Mouse (Mus musculus) cerebellum, postnatal 25 days (tissue): Measurements from ENCODE around the gene Psmd6.

ENCODE experiments used
- DNase-seq, 2 experiments: peaks; one replicate each; pipeline ENCODE4 v3.0.0; 2021; ENCODE audit warnings: mixed read lengths in 2 of 2

Psmd6 gene

DNA sequence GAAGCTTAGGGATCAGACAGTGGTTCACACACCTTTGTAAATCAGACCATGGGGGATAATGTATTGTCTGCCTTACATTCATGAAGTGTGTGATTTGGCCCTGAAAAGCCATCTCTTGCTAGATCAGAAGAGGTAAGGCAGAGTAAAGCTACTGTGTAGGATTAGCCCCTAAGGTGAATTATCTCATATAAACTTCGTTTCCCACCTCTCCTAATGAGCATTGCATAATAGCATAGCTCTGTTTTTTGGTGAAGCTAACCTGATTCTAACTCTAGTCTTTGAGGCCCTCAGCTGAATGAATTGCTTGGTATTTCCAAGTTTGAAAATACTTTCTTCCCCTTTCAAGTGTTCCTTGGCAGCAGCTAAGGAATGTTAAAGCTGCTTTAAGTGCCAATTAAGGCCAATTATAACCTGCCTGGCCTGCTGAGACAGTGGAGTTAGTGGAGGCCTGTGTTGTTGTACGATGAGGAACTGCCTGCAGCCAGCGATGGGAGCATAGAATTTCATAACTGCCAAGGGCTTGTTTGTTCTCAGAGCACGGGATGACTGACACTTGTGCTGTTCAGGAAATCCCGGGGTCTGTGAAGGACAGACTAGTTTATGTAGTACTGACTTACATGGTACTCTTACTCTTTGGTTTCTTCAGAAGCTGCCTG is 56.2 kb downstream of the Psmd6 start:
- no peak for DNase-seq

GRCm38 (mm10) chr14:14063382-14063781 is 57.4 kb downstream of the Psmd6 start:
- DNase-seq = no peak

- DNase-seq = no peak
Observed at GRCm38 (mm10) chr14:14062531-14063245, 58.1 kb downstream of the Psmd6 start.
